Mouse (Mus musculus): ENCODE measurements around the gene Brf1. TPM values are rescaled to one million over a fixed set of nuclear protein-coding genes. Genes with fewer than 3 reads are reported as not detected.
A peak's percentile ranks its signal among the peaks of the same experiment; 100 is the strongest.

Brf1 gene
- total RNA-seq, 1 experiment from 2014 or later, result 58.6 TPM

GRCm38 (mm10) chr12:113026557-113026956 is 26.1 kb upstream of the Brf1 start:
- no peak; a peak in 1 of 4 replicates for ATAC-seq (replicated peaks in 1 of 2; ENCODE audit: insufficient read depth in 1 of 2, low FRiP score in 2 of 2, low TSS enrichment in 1 of 2, low read depth in 1 of 2, poor library complexity in 2 of 2, severe bottlenecking in 2 of 2)

GRCm38 (mm10) chr12:113023082-113023481 is 22.6 kb upstream of the Brf1 start:
- ATAC-seq (replicated peaks in 1 of 2; ENCODE audit: insufficient read depth in 1 of 2, low FRiP score in 2 of 2, low TSS enrichment in 1 of 2, low read depth in 1 of 2, poor library complexity in 2 of 2, severe bottlenecking in 2 of 2), result no peak

- ATAC-seq (replicated peaks in 1 of 2; ENCODE audit: insufficient read depth in 1 of 2, low FRiP score in 2 of 2, low TSS enrichment in 1 of 2, low read depth in 1 of 2, poor library complexity in 2 of 2, severe bottlenecking in 2 of 2), result no peak
These were observed 21.0 kb upstream of the Brf1 start for GRCm38 (mm10) chr12:113021488-113021887.

DNA sequence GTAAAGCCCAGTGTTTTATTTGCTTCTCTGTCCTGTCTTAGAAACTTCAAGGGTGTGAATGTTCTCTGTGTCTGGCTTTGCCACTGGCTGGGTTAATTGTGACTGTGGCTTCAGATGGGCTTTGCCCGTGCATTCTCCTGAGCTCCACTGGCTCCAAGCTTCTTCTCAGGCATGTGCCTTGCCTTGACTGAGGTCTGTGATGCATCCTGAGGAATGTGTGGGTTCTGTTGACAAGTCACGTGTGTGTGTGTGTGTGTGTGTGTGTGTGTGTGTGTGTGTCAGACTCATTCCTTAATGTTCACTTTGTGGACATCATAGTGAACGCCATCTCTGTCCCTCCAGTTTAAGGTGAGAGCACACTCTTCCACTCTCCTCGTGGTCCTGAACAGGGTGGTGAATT is 18.3 kb upstream of the Brf1 start:
- ATAC-seq (replicated peaks in 1 of 2; ENCODE audit: insufficient read depth in 1 of 2, low FRiP score in 2 of 2, low TSS enrichment in 1 of 2, low read depth in 1 of 2, poor library complexity in 2 of 2, severe bottlenecking in 2 of 2), result no peak

DNA sequence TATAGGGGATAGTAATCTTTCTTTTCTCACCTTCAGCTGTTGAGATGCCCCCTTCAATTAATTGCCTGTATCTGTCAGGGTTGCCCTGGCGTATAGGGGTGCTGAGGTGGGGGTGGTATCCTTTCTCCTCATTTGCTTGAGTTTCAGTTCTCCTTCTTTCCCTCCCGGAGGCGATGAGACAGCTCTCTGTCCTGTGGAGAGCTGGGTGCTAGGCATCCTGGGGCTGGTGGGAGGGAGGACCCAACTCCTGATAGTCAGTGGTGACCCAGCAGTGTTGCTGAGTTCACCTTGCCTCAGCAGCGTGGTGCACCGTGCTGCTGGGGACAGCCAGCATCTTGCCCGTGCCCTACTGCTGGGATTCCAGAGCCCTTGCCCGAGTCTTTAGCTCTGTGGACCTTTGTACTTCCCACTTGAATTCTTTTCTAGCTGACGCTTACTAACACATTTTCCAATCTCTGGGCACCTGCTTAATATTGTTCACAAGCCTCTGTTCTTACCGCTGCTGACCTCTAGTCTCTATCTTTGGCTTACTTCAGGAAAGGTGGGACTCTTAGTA is 17.0 kb upstream of the Brf1 start:
- ATAC-seq (replicated peaks in 1 of 2; ENCODE audit: insufficient read depth in 1 of 2, low FRiP score in 2 of 2, low TSS enrichment in 1 of 2, low read depth in 1 of 2, poor library complexity in 2 of 2, severe bottlenecking in 2 of 2), result no peak

GRCm38 (mm10) chr12:113016976-113017375 is 16.5 kb upstream of the Brf1 start:
- ATAC-seq (replicated peaks in 1 of 2; ENCODE audit: insufficient read depth in 1 of 2, low FRiP score in 2 of 2, low TSS enrichment in 1 of 2, low read depth in 1 of 2, poor library complexity in 2 of 2, severe bottlenecking in 2 of 2), result no peak

GRCm38 (mm10) chr12:113015956-113016355 is 15.5 kb upstream of the Brf1 start:
- ATAC-seq (replicated peaks in 1 of 2; ENCODE audit: insufficient read depth in 1 of 2, low FRiP score in 2 of 2, low TSS enrichment in 1 of 2, low read depth in 1 of 2, poor library complexity in 2 of 2, severe bottlenecking in 2 of 2), result no peak

DNA sequence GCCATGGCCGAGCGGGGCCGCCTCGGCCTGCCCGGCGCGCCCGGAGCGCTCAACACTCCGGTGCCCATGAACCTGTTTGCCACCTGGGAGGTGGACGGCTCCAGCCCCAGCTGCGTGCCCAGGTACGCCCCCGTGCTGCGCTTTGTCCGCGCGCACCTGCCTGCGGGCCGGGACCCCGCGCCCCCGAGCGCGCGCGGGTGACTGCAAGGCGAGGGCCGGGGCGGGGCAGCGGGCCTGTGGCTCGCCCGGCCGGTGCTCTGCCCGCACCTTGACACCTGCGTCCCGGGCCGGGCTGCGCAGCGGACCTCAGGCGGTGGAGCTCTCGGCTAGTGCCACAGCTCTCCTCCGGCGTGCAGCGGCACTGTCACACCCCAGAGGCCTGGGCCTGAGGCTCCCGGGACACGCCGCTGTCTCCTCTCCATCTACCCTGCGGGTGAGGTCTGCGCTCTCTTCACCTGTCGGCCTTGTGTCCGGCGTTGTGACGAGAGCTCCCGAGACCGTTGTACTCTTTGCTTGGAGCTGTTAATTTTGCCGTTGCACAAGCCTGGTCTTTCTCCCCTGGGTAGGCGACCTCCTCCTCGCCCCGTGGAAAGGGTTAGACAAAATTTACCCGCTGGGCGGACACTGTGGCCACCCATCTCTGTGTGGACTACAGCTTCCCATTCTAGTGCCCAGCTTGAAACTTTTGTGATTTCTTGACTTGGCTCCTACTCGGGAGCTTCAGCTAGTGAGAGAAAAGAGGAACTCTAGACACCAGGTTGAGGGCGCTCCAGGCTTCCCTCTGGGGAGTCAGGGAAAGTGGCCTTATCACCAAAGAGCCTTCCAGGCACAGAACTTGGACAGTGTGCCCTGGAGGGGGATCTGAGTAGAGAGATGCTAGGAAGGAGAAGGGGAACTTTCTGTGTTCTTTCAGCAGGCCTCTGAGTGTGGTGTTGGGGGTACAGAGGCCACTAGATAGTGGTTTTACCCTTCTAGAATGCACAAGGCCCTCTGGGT is 14.4 kb upstream of the Brf1 start:
- ATAC-seq (replicated peaks in 1 of 2; ENCODE audit: insufficient read depth in 1 of 2, low FRiP score in 2 of 2, low TSS enrichment in 1 of 2, low read depth in 1 of 2, poor library complexity in 2 of 2, severe bottlenecking in 2 of 2), result peak; percentile 40 to 76

DNA sequence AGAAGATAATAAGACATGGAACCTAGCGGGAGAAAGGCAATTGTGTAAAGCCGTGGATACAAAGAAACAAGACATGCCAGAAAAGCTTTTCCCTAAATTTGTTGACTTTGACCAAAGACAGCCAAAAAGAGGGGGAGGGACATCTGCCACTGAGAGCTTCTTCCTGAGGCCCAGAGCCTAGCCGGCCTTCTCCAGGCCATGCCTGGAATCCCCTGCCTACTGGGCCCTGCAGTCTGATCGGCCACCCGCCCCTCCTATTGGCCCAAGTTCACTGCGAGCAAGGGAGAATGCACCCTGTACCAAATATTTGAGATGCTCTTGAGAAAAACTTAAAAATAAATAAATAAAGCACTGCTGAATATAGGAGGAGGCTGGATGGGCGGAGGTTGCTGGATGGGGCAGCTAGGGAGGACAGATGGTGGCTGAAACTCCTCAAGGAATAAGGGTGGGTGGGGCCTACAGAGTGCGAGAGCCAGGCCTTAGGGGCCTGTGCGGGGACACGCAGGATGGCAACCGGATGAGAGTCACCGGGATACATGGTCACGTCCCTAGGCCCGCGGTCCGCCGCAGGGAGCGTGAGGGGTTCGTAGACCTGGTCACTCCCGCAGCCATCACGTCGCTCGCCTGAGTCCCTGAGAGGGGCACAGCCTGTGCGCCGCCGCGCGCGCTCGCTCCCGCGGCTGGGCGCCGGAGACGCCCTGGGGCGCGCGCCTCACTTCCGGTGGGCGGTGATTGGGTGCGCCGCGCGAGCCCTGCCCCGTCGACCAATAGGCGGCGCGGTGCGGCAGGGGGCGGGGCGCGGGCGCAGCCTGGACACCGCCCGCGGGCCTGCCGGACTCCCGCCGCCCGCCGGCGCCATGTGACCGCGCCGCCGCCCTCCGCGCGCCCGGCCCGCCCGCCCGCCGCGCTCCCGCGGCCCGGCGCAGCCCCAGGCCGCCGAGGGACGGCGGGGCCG is 13.4 kb upstream of the Brf1 start, which contains the start of gene Pacs2:
Pacs2 (plus strand) TSS at position 905 of the 955 bp plus-strand sequence.
- ATAC-seq (replicated peaks in 1 of 2; ENCODE audit: insufficient read depth in 1 of 2, low FRiP score in 2 of 2, low TSS enrichment in 1 of 2, low read depth in 1 of 2, poor library complexity in 2 of 2, severe bottlenecking in 2 of 2), result peak; percentile 48 to 63

- no peak for ATAC-seq (replicated peaks in 1 of 2; ENCODE audit: insufficient read depth in 1 of 2, low FRiP score in 2 of 2, low TSS enrichment in 1 of 2, low read depth in 1 of 2, poor library complexity in 2 of 2, severe bottlenecking in 2 of 2)
These were observed 12.6 kb upstream of the Brf1 start for GRCm38 (mm10) chr12:113013021-113013491.

- no peak for ATAC-seq (replicated peaks in 1 of 2; ENCODE audit: insufficient read depth in 1 of 2, low FRiP score in 2 of 2, low TSS enrichment in 1 of 2, low read depth in 1 of 2, poor library complexity in 2 of 2, severe bottlenecking in 2 of 2)
These were observed 11.9 kb upstream of the Brf1 start for GRCm38 (mm10) chr12:113012443-113012842.

DNA sequence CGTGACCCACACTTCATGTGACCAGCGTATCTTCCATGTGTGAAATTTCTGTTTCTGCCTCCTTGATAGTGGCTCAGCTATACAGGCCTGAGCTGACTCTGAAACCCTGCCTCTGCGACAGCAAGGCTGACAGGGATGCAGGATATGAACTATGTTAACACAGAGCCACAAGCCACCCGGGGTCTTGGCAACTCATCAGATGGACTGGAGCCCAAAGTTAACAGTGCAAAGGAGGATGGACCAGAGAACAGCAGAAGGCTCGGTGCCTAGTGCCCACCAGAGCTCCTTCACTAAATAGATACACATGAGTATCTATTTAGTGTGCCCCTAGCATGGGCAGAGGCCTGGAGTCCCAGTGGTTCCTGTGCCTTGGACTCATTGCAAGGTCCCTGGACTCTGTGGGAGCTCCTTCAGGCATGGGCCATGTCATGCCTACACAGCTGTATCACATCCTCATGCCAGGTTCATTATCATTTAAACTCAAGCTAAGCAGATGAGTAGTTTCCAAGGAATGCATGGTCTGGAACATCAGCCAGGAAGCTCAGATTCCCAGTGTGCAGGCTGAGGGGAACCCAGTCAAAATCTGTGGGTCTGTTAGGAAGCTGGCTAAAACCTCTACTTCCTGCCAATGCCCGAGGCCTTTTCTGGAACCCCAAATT is 11.3 kb upstream of the Brf1 start:
- ATAC-seq (replicated peaks in 1 of 2; ENCODE audit: insufficient read depth in 1 of 2, low FRiP score in 2 of 2, low TSS enrichment in 1 of 2, low read depth in 1 of 2, poor library complexity in 2 of 2, severe bottlenecking in 2 of 2), result no peak

DNA sequence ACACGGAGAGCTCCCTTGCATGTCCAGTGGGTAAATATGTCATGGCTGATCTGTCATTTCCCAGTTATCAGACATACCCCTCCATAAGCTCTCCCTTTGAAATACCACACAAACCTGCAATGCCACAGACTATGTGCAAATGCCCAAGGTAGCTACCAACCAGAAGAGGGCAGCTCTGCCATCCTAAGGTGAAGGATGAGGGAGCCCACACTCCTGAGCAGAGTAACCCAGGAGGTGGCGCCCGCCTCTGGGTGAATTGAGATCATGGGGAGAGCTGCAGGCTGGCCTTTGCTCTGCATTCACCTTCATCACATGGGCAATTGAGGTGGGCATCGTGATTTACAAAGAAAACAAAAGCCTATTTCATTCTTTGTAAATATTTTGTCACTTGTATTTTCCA is 4.5 kb upstream of the Brf1 start:
- peak; percentile 54 to 66 for ATAC-seq (replicated peaks in 1 of 2; ENCODE audit: insufficient read depth in 1 of 2, low FRiP score in 2 of 2, low TSS enrichment in 1 of 2, low read depth in 1 of 2, poor library complexity in 2 of 2, severe bottlenecking in 2 of 2)

GRCm38 (mm10) chr12:113004011-113004410 is 3.5 kb upstream of the Brf1 start:
- ATAC-seq (replicated peaks in 1 of 2; ENCODE audit: insufficient read depth in 1 of 2, low FRiP score in 2 of 2, low TSS enrichment in 1 of 2, low read depth in 1 of 2, poor library complexity in 2 of 2, severe bottlenecking in 2 of 2), result no peak

GRCm38 (mm10) chr12:113002667-113003066 is 2.2 kb upstream of the Brf1 start:
- no peak for ATAC-seq (replicated peaks in 1 of 2; ENCODE audit: insufficient read depth in 1 of 2, low FRiP score in 2 of 2, low TSS enrichment in 1 of 2, low read depth in 1 of 2, poor library complexity in 2 of 2, severe bottlenecking in 2 of 2)

DNA sequence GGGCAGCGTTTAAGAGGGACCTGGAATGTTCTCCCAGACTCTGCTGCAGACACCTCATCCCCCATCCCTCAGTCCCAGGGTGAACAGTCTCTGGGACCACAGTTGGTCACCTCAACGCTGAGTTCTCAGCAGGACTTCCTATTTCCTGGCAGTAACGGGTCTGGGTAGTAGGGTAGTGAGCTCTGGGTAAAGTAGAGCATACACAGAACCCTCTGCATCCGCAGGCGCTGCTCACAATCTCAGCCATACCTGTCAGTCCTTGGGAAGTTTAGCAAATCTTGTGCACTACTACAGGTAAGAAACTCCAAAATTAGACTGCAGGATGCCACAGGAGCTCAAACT is 600 bp upstream of the Brf1 start:
- no peak; a peak in 1 of 4 replicates for ATAC-seq (replicated peaks in 1 of 2; ENCODE audit: insufficient read depth in 1 of 2, low FRiP score in 2 of 2, low TSS enrichment in 1 of 2, low read depth in 1 of 2, poor library complexity in 2 of 2, severe bottlenecking in 2 of 2)

Data from hematopoietic stem cell, adult 5-6 weeks (primary cell).